Mouse (Mus musculus) forebrain, embryonic 11.5 days (tissue): ENCODE measurements around the gene Prss23. TPM values are rescaled to one million over a fixed set of nuclear protein-coding genes. Genes with fewer than 3 reads are reported as not detected.

Experiments
- ATAC-seq: fragments of 200-750 bp; cut with Nextera tagmentation; replicated peaks from 2 replicates; pipeline ENCODE4 v1.8.0; 2017; ENCODE audit warnings: moderate TSS enrichment; ENCODE audit not compliant: low FRiP score
- DNase-seq: peaks from one replicate; pipeline ENCODE4 v3.0.0-alpha.2; 2017; ENCODE audit warnings: low spot score
- H3K27ac ChIP-seq: fragments of 300-500 bp; sonication (generic); 2 replicates; pipeline ENCODE4 v1.5.1; 2014; ENCODE audit warnings: low read depth, low read length
- H3K27me3 ChIP-seq: fragments of 300-500 bp; sonication (generic); 2 replicates; pipeline ENCODE4 v1.6.1; 2014; ENCODE audit warnings: mild to moderate bottlenecking, low read length, mixed read lengths; ENCODE audit not compliant: control insufficient read depth, insufficient read depth
- H3K36me3 ChIP-seq: fragments of 300-500 bp; sonication (generic); 2 replicates; pipeline ENCODE4 v1.6.1; 2014; ENCODE audit warnings: mild to moderate bottlenecking, low read length, moderate library complexity, mixed read lengths; ENCODE audit not compliant: control insufficient read depth, insufficient read depth
- H3K4me1 ChIP-seq: fragments of 300-500 bp; sonication (generic); replicated peaks from 2 replicates; pipeline ENCODE4 v1.6.1; 2014; ENCODE audit warnings: low read length, mixed read lengths; ENCODE audit not compliant: control insufficient read depth, insufficient read depth
- H3K4me2 ChIP-seq: fragments of 300-500 bp; sonication (generic); 2 replicates; pipeline ENCODE4 v1.6.1; 2014; ENCODE audit warnings: low read depth, mild to moderate bottlenecking, low read length, moderate library complexity, mixed read lengths; ENCODE audit not compliant: severe bottlenecking
- H3K4me3 ChIP-seq: fragments of 300-500 bp; sonication (generic); 2 replicates; pipeline ENCODE4 v1.5.1; 2014; ENCODE audit warnings: low read depth, low read length
- H3K9ac ChIP-seq: fragments of 300-500 bp; sonication (generic); 2 replicates; pipeline ENCODE4 v1.6.1; 2014; ENCODE audit warnings: low read length
- H3K9me3 ChIP-seq: fragments of 300-500 bp; sonication (generic); 2 replicates; pipeline ENCODE4 v1.6.1; 2016; ENCODE audit warnings: low read length, mixed read lengths; ENCODE audit not compliant: control insufficient read depth
- WGBS: fragments of 180-500 bp; shearing (Covaris S2); extraction: QIAGEN DNeasy Blood & Tissue Kit; methylation state at CpG from one replicate; pipeline ENCODE4 v1.1.7; 2014; 5-methylcytosine and 5-hydroxymethylcytosine counted together
- polyA plus RNA-seq: library from polyadenylated mRNA; unstranded; fragments of >200 nt; fragmentation: Nextera tagmentation; extraction: Ambion mirVana; gene quantifications from 2 replicates; pipeline ENCODE4 v1.2.1, GENCODE M21; 2014

Gene Prss23
- polyA plus RNA-seq, 1 experiment from 2014 or later = 31.7 TPM

DNA sequence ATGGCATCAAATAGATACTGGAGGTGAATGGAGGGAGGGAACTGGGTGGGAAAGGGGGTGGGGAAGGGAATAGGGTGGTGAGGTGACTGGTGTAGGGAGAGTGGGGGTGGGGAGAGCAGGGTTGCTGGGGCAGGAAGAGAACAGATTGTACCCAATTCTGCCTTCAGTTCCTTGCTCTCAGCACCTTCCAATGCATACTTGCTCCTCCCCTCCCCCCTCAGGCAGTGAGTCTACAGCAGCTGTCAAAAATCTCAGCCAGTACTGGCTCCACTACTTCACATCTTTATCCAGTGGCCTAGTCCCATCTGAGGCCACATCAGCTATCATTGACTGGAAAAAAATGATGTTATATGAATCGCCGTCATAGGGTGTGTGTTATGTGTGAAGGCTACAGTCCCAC is 48.5 kb downstream of the Prss23 start:
- no peak for DNase-seq
- no peak overlapping the region for H3K9ac ChIP-seq
- 88% methylated on average over 2 of the region's 2 CpGs for WGBS
- no peaks in the 10 kb centered on the region for H3K36me3 ChIP-seq
- no peaks in the 10 kb centered on the region for H3K4me1 ChIP-seq
- no peak overlapping the region for H3K27ac ChIP-seq
- H3K4me3 ChIP-seq = no peak overlapping the region
- H3K9me3 ChIP-seq = no peaks in the 10 kb centered on the region
- H3K4me2 ChIP-seq = no peak overlapping the region
- no peaks in the 10 kb centered on the region for H3K27me3 ChIP-seq
- no peak for ATAC-seq

DNA sequence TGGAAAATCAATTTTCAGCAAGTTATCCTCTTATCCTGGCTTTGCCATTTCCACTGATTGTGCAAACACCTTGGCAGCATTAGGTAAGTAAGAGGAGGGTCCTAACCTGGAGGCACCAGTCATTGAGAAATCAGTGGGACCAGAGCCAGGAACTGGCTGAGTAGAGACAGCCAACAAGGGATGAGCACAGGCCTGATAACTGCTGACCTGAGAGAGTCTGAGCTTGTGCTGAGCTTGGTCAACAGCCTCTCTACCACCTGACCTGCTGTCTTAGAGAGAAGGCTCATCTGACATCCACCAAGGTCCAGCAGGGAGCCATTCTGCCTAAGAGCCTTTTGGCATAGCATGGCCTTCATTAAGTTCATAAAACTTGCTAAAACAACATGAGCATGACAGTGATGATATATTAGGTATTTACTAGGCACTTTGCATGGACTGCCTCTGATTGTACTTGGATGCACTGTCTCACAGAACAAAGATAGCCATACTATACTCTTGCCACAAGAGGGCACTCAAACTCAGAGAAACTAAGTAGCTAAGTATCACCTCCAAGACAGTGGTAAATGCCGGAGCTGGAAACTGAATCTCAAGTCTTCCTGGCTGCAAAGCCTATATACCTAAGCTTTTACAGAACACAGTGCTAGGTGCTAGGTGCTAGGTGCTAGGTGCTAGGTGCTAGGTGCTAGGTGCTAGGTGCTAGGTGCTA is 49.5 kb downstream of the Prss23 start:
- no peaks in the 10 kb centered on the region for H3K9me3 ChIP-seq
- H3K9ac ChIP-seq = no peak overlapping the region
- no peaks in the 10 kb centered on the region for H3K36me3 ChIP-seq
- 10% methylated on average over 1 of the region's 1 CpGs for WGBS
- no peak overlapping the region for H3K4me2 ChIP-seq
- no peaks in the 10 kb centered on the region for H3K4me1 ChIP-seq
- no peaks in the 10 kb centered on the region for H3K27me3 ChIP-seq
- H3K4me3 ChIP-seq = no peak overlapping the region
- DNase-seq = no peak
- peak; percentile 84 for ATAC-seq
- no peak overlapping the region for H3K27ac ChIP-seq

DNA sequence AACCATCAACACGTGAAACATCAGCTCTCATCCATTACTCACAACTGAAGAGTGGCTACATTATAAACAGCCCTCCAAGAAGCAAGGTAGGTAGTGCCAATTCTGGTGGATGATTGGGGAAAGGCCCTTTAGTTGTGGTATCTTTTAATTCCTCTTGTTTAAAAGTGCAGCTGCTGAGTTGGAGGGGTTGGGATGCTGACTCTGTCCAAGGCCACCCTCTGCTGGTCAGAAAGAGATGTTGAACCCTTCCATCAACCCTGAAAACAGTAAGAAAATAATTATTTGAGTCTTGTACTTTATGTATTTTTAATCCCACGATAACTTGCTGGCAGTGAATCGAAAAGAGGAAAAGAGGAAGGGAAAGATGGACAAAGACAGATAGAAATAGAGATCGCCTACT is 53.5 kb downstream of the Prss23 start:
- Histone ChIP-seq H3K4me3 (no peak overlapping the region), H3K4me1 (no peaks in the 10 kb centered on the region), H3K4me2 (no peak overlapping the region), H3K27ac (no peak overlapping the region), H3K27me3 (no peaks in the 10 kb centered on the region), H3K9ac (no peak overlapping the region), H3K36me3 (no peaks in the 10 kb centered on the region), H3K9me3 (no peaks in the 10 kb centered on the region)
- 67% methylated on average over 4 of the region's 4 CpGs for WGBS
- ATAC-seq (no peak), DNase-seq (no peak)

DNA sequence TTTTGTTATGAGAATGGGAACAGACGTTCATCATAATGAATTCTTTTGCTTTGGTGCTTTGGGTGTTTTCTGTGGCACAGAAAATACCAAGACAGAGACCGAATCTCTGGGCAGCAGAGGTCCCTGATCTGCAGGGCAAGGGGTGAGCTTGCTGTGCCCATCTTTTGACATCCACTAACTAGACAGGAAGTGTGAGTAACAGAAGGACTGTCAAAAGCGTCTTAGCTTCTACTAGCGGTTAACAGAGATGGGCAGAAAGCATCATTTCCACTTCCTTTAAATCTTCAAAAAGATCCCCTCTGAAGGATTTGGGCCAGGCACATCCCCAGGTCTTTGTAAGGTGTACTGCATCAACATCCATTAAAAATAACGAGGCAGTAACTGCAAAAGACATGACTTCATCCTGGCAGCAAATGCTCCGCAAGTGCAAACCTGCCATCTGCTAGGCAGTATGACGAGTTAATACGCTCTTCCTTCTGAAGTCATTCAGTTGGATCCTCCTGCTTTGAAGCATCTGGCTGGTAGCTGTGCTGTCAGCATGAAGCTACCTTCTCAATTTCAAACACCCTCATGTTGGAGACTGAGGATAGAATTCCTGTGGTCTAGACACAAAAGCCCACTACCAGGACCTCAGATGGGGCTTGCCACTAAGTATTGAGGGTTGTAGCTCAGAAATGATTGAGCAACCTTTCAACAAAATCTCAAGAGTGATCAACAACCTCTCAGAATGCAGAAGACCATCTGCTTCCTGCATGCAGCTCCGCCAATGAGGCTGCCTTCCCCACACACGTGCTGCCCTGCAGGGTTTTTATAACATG is 63.0 kb downstream of the Prss23 start:
- Histone ChIP-seq H3K27ac (no peak overlapping the region), H3K9ac (no peak overlapping the region), H3K36me3 (no peaks in the 10 kb centered on the region), H3K27me3 (no peaks in the 10 kb centered on the region), H3K4me3 (no peak overlapping the region), H3K4me1 (0 out of 2 replicates have a peak, but pooled peaks cover 2% of the 10 kb centered on the region), H3K9me3 (no peaks in the 10 kb centered on the region), H3K4me2 (no peak overlapping the region)
- ATAC-seq (no peak), DNase-seq (no peak)
- 67% methylated on average over 10 of the region's 10 CpGs for WGBS

DNA sequence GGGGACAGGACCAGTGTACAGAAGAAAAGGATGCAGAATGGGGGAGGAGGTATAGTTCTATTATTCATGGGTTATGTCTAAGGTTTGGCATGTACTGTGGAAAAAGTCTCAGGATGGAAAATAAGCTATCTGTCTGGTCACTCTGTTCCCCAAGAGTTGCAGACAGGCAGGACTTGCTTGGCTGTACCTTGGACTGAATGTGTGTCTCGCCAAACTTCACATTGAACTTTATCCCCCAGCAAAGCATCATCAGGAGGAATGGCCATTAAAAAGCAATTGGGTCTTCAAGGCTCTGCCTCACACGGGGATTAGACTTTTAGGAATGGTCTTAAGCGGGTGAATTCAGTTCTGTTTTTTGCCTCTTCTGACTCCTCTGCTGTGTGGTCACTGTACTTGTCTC is 63.7 kb downstream of the Prss23 start:
- WGBS = 77% methylated on average over 3 of the region's 3 CpGs
- no peaks in the 10 kb centered on the region for H3K27me3 ChIP-seq
- H3K9ac ChIP-seq = no peak overlapping the region
- no peaks in the 10 kb centered on the region for H3K36me3 ChIP-seq
- no peak overlapping the region for H3K4me2 ChIP-seq
- ATAC-seq = no peak
- DNase-seq = no peak
- H3K4me3 ChIP-seq = no peak overlapping the region
- H3K27ac ChIP-seq = no peak overlapping the region
- 0 out of 2 replicates have a peak, but pooled peaks cover 2% of the 10 kb centered on the region for H3K4me1 ChIP-seq
- no peaks in the 10 kb centered on the region for H3K9me3 ChIP-seq

DNA sequence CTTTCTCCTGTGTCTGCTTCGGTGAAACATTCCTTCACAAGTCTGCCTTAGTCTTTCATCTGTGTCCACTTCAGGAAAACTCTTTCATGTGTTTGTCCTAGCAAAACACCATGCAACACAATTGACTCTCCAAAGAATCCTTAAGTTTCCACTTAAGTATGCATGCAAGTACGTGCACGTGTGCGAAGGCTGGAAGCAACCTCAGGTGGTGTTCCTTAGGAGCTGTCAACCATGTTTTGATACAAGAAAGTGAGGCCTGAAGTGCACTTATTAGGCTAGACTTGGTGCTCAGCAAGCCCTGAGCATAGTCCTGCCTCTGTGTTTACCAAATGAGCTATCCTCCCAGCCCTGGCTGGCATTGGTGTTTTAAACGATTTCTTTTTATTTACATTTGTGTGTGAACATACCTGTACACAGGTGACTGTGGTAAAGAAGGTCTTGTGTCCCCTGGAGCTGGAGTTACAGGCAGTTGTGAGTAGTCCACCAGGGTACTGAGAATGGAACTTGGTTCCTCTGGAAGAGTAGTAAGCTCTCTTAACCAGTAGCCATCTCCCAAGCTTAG is 64.3 kb downstream of the Prss23 start:
- no peaks in the 10 kb centered on the region for H3K27me3 ChIP-seq
- 87% methylated on average over 5 of the region's 5 CpGs for WGBS
- H3K36me3 ChIP-seq = no peaks in the 10 kb centered on the region
- no peak for ATAC-seq
- no peak overlapping the region for H3K27ac ChIP-seq
- no peaks in the 10 kb centered on the region for H3K9me3 ChIP-seq
- H3K4me1 ChIP-seq = 0 out of 2 replicates have a peak, but pooled peaks cover 2% of the 10 kb centered on the region
- no peak for DNase-seq
- no peak overlapping the region for H3K9ac ChIP-seq
- no peak overlapping the region for H3K4me3 ChIP-seq
- no peak overlapping the region for H3K4me2 ChIP-seq

DNA sequence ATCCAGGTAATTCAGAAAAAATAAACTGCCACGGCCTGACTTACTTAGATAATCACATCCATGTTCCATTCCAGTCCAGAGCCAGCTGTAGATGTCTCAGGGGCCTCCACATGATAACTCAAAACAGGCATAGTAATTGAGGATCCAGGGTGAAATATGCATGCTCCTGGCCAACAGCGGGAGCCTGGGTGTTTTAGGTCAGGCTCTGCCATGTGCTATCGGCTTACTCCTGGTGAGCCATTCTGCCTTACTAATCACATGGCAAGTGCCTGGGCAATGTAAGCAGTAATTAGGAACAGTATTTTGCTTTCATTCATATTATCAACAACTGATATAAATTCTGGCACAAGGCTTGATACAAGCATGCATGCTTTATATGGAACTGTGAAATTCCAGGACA is 65.6 kb downstream of the Prss23 start:
- Histone ChIP-seq H3K9ac (no peak overlapping the region), H3K4me1 (0 out of 2 replicates have a peak, but pooled peaks cover 2% of the 10 kb centered on the region), H3K4me3 (no peak overlapping the region), H3K4me2 (no peak overlapping the region), H3K36me3 (no peaks in the 10 kb centered on the region), H3K27ac (no peak overlapping the region), H3K27me3 (no peaks in the 10 kb centered on the region), H3K9me3 (no peaks in the 10 kb centered on the region)
- 74% methylated on average over 3 of the region's 3 CpGs for WGBS
- DNase-seq (no peak), ATAC-seq (no peak)

DNA sequence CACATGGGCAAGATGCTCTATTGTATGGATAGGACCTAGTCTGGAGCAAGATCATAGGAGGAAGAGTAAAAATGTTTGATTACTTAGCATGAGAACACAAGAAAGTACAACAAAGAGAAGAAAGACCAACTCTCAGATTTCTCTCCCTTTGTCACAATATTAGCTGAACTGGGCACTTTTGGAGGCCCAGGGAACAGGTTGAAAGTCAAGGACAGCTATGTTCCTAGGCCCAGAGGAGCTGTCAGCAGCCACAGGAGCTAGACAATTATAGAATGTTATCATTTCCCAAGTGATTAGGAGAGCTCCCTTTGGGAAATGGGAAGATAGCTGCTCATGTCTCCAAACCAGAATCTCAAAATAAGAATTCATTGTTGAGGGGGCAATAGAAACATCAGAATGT is 66.1 kb downstream of the Prss23 start:
- no peak overlapping the region for H3K27ac ChIP-seq
- no peak overlapping the region for H3K9ac ChIP-seq
- no peak for ATAC-seq
- no peak for DNase-seq
- H3K4me1 ChIP-seq = 0 out of 2 replicates have a peak, but pooled peaks cover 2% of the 10 kb centered on the region
- H3K9me3 ChIP-seq = no peaks in the 10 kb centered on the region
- no peak overlapping the region for H3K4me2 ChIP-seq
- no peaks in the 10 kb centered on the region for H3K36me3 ChIP-seq
- no peaks in the 10 kb centered on the region for H3K27me3 ChIP-seq
- H3K4me3 ChIP-seq = no peak overlapping the region
